In the genomic region with DNA sequence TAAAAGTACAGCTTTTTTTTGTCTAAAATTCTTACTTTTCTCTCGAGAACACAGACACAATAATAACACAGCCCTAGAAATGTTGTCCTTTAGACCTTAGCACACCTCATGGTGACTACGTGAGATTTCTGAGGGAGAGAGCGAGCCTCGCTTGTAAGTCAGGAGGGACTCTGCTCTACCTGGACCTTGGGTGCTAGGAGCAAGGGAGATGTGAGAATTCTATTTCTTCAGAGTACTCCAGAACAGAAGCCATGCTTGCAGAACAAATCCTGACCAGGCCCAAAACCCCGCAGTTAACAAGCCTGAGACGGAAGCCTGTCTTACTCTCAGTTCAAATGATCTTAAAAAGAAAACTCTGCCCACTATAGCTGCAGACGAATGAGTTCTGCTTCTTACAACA, we compare ENCODE assay signal across 46 mouse cellular contexts. TPM values are rescaled to one million over a fixed set of nuclear protein-coding genes. Genes with fewer than 3 reads are reported as not detected.
"Had no signal": no experiment of that assay in that cellular context is flagged by ENCODE, and none has a peak within 500 bp of the region (broad histone marks: within the 10 kb centered on the region; RNA-seq: fewer than 3 reads in every experiment).

No protein-coding gene starts in this region.

- ATAC-seq: liver, embryonic 12.5 days; liver, postnatal 0 days; lung, postnatal 0 days; midbrain, embryonic 13.5 days; midbrain, embryonic 15.5 days had no signal

- H3K9me3 ChIP-seq: limb, embryonic 10.5 days; limb, embryonic 12.5 days; limb, embryonic 13.5 days; limb, embryonic 15.5 days; liver, embryonic 12.5 days; liver, embryonic 13.5 days; liver, embryonic 15.5 days; lung, embryonic 15.5 days; megakaryocyte, embryonic 14.5 days; midbrain, embryonic 10.5 days; midbrain, embryonic 12.5 days; midbrain, embryonic 13.5 days; midbrain, embryonic 15.5 days; neural tube, embryonic 12.5 days; neural tube, embryonic 13.5 days had no signal

- DNase-seq: liver; liver, embryonic 13.5 days; liver, postnatal 0 days; lung, adult 18-20 months; lung, adult 2 months; lung, embryonic 14.5 days; lung, postnatal 10 days; lung, postnatal 14 days; lung, postnatal 36 days; lung, postnatal 4 days; midbrain, embryonic 14.5 days had no signal

- H3K9ac ChIP-seq: limb, embryonic 12.5 days; limb, embryonic 13.5 days; limb, embryonic 15.5 days; liver, embryonic 12.5 days; liver, embryonic 13.5 days; liver, embryonic 14.5 days; liver, embryonic 15.5 days; liver, postnatal 0 days; lung, embryonic 14.5 days; lung, embryonic 15.5 days; midbrain, embryonic 12.5 days; midbrain, embryonic 13.5 days; midbrain, embryonic 15.5 days; neural tube, embryonic 12.5 days; neural tube, embryonic 13.5 days had no signal

- H3K4me2 ChIP-seq: limb, embryonic 12.5 days; limb, embryonic 13.5 days; limb, embryonic 15.5 days; liver, embryonic 11.5 days; liver, embryonic 12.5 days; liver, embryonic 13.5 days; liver, embryonic 15.5 days; lung, embryonic 14.5 days; lung, embryonic 15.5 days; midbrain, embryonic 12.5 days; midbrain, embryonic 13.5 days; midbrain, embryonic 15.5 days; neural tube, embryonic 12.5 days; neural tube, embryonic 13.5 days had no signal

- H3K27ac ChIP-seq: limb, embryonic 10.5 days; limb, embryonic 12.5 days; limb, embryonic 13.5 days; limb, embryonic 15.5 days; liver, embryonic 12.5 days; liver, embryonic 13.5 days; liver, embryonic 14.5 days; liver, embryonic 15.5 days; lung, embryonic 15.5 days; macrophage; midbrain, embryonic 10.5 days; midbrain, embryonic 12.5 days; midbrain, embryonic 13.5 days; midbrain, embryonic 15.5 days; neural tube, embryonic 12.5 days; neural tube, embryonic 13.5 days had no signal

- H3K4me3 ChIP-seq: limb, embryonic 10.5 days; limb, embryonic 12.5 days; limb, embryonic 13.5 days; limb, embryonic 15.5 days; liver, embryonic 12.5 days; liver, embryonic 13.5 days; liver, embryonic 15.5 days; lung, embryonic 15.5 days; megakaryocyte, embryonic 14.5 days; midbrain, embryonic 10.5 days; midbrain, embryonic 12.5 days; midbrain, embryonic 13.5 days; midbrain, embryonic 15.5 days; myocyte; neural tube, embryonic 12.5 days; neural tube, embryonic 13.5 days had no signal

- H3K27me3 ChIP-seq: limb, embryonic 12.5 days; limb, embryonic 13.5 days; limb, embryonic 15.5 days; liver, embryonic 12.5 days; liver, embryonic 13.5 days; liver, embryonic 15.5 days; lung, embryonic 15.5 days; megakaryocyte, embryonic 14.5 days; midbrain, embryonic 12.5 days; midbrain, embryonic 13.5 days; midbrain, embryonic 15.5 days; neural tube, embryonic 12.5 days; neural tube, embryonic 13.5 days had no signal

- H3K4me1 ChIP-seq: limb, embryonic 10.5 days; limb, embryonic 12.5 days; limb, embryonic 13.5 days; limb, embryonic 15.5 days; liver, embryonic 15.5 days had no signal

- H3K36me3 ChIP-seq: liver, embryonic 12.5 days; liver, embryonic 13.5 days; liver, embryonic 15.5 days; midbrain, embryonic 10.5 days; midbrain, embryonic 12.5 days; midbrain, embryonic 13.5 days; midbrain, embryonic 15.5 days; neural tube, embryonic 12.5 days; neural tube, embryonic 13.5 days had no signal

RNA-seq across cellular contexts. Expression of a gene that starts 52.9 kb away (rescaled TPM):
- total RNA-seq: left cerebral cortex, postnatal 10 days; left cerebral cortex, postnatal 14 days; left cerebral cortex, postnatal 25 days; left cerebral cortex, postnatal 36 days; left cerebral cortex, postnatal 4 days; liver, adult 2 months; megakaryocyte progenitor cell, adult 5-6 weeks; megakaryocyte, adult 5-6 weeks; megakaryocyte-erythroid progenitor cell, adult 5-6 weeks; midbrain, postnatal 0 days; monocyte, adult 5-6 weeks had no signal
- polyA plus RNA-seq: limb, embryonic 10.5 days; limb, embryonic 11.5 days; limb, embryonic 12.5 days; limb, embryonic 13.5 days; limb, embryonic 14.5 days; limb, embryonic 15.5 days; liver, adult 2 months; liver, embryonic 11.5 days; liver, embryonic 12.5 days; liver, embryonic 13.5 days; liver, embryonic 14.5 days; liver, embryonic 15.5 days; liver, embryonic 16.5 days; liver, postnatal 0 days; lung, adult 2 months; lung, embryonic 14.5 days; lung, embryonic 15.5 days; lung, embryonic 16.5 days; lung, postnatal 0 days; macrophage; midbrain, embryonic 10.5 days; midbrain, embryonic 12.5 days; midbrain, embryonic 13.5 days; midbrain, embryonic 14.5 days; midbrain, embryonic 15.5 days; midbrain, postnatal 0 days; myocyte; neural tube, embryonic 11.5 days; neural tube, embryonic 12.5 days; neural tube, embryonic 13.5 days had no signal
